Mouse (Mus musculus) ES-Bruce4 (cell line): ENCODE results near the gene Rnf4.

Experiments used
- CTCF ChIP-seq: IDR thresholded peaks from one replicate; pipeline ENCODE4 v1.8.1; 2011; ENCODE audit warnings: low read depth, low read length
- EP300 ChIP-seq: IDR thresholded peaks from 2 replicates; pipeline ENCODE4 v1.6.1; 2011; ENCODE audit warnings: low read depth, low read length; ENCODE audit not compliant: insufficient read depth
- POLR2A ChIP-seq: IDR thresholded peaks from one replicate; pipeline ENCODE4 v1.8.1; 2011; ENCODE audit warnings: low read length; ENCODE audit not compliant: insufficient read depth

DNA sequence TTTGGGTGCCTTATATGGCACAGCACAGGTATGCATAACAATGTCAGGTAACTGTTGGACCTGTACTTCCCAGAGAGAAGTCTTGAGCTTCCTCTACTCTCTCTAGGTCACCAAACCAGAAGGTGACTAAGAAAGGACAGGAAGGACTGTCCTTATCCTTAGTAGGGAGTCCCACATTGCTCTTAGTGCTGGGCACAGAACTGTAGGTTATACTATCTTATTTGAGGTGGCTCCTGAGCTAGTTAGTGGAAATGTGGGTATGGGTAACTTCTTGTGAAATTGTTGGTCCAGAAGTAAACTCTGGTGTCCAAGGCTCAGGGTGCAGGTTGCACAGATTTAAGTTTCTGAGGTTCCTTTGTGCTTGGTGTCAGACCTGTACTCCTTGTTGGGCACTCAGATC is 36.1 kb downstream of the Rnf4 start:
- TF ChIP-seq CTCF = no peak
- no peak for TF ChIP-seq POLR2A
- no peak for TF ChIP-seq EP300
